Comparison of ENCODE assay signal across 16 mouse cellular contexts in the genomic region with DNA sequence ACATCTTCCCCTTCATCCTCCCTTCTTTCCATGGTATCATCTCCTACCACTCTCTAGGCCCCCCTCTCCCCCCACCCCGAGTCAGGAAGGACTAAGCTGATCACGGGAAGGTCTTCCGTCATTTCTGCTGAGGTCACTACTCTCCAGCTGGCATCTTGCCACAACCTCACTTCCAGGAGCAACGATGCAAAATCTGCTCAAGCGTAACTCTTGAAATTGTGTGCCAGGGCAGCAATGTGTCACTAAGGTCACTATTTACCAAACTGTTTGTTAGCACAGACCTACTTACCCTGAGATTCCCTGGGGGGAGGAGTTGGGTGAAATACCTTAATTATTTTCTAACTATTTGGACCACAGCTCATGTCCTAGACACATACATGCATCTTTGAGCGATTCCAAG. TPM values are rescaled to one million over a fixed set of nuclear protein-coding genes. Genes with fewer than 3 reads are reported as not detected.
DNase-seq lines count a peak whose midpoint lies in the region; ATAC-seq and TF ChIP-seq lines count a peak whose summit lies in the region.
"Had no signal": no experiment of that assay in that cellular context is flagged by ENCODE, and none has a peak within 500 bp of the region (broad histone marks: within the 10 kb centered on the region; RNA-seq: fewer than 3 reads in every experiment).

No protein-coding gene starts in this region.

- no peak for TF ChIP-seq CTCF in thymus, adult 2 months (IDR thresholded peaks at IDR 0.05; ENCODE audit: borderline replicate concordance, control insufficient read depth, extremely low read depth, insufficient read depth, low read length, poor library complexity)

- H3K4me2 ChIP-seq in heart, embryonic 11.5 days: no peak overlapping the region
- H3K4me2 ChIP-seq: heart, embryonic 15.5 days; hindbrain, embryonic 15.5 days; lung, embryonic 15.5 days; midbrain, embryonic 12.5 days had no signal

- H3K4me3 ChIP-seq in heart, embryonic 11.5 days (ENCODE audit: low read depth, low read length): no peak overlapping the region
- H3K4me3 ChIP-seq in thymus, adult 2 months (ENCODE audit: control insufficient read depth, insufficient read depth, low read length): no peak overlapping the region
- H3K4me3 ChIP-seq: heart, embryonic 15.5 days; hindbrain, embryonic 15.5 days; layer of hippocampus, adult 2 months; lung, embryonic 15.5 days; midbrain, embryonic 12.5 days had no signal

- WGBS in heart, embryonic 11.5 days (ENCODE audit: insufficient replicate concordance): 60% methylated on average over 6 of the region's 6 CpGs
- WGBS in thymus, adult 2 months: 65% methylated on average over 6 of the region's 6 CpGs

- no peak for ATAC-seq in heart, embryonic 11.5 days (replicated peaks; ENCODE audit: insufficient number of reproducible peaks, low FRiP score, low TSS enrichment)
- ATAC-seq in common myeloid progenitor, adult 5-6 weeks (replicated peaks; ENCODE audit: low read depth, poor library complexity, severe bottlenecking): 0 out of 2 replicates have a peak, but pooled peaks have one; percentile 12

- H3K36me3 ChIP-seq in heart, embryonic 11.5 days (ENCODE audit: control insufficient read depth, insufficient read depth, low read length): no peaks in the 10 kb centered on the region
- no peaks in the 10 kb centered on the region for H3K36me3 ChIP-seq in thymus, adult 2 months (ENCODE audit: control insufficient read depth, insufficient read depth, low read length)
- H3K36me3 ChIP-seq: heart, embryonic 15.5 days; hindbrain, embryonic 15.5 days; lung, embryonic 15.5 days; midbrain, embryonic 12.5 days had no signal

- no peak for TF ChIP-seq POLR2A in thymus, adult 2 months (IDR thresholded peaks at IDR 0.05; ENCODE audit: control insufficient read depth, extremely low read depth, insufficient read depth, low read length, poor library complexity)

- no peak overlapping the region for H3K9ac ChIP-seq in heart, embryonic 11.5 days (ENCODE audit: low read depth, low read length)
- H3K9ac ChIP-seq: heart, embryonic 15.5 days; hindbrain, embryonic 15.5 days; lung, embryonic 15.5 days; midbrain, embryonic 12.5 days had no signal

- H3K9me3 ChIP-seq in heart, embryonic 11.5 days (replicated peaks; ENCODE audit: control insufficient read depth, low read length): no peaks in the 10 kb centered on the region
- H3K9me3 ChIP-seq: heart, embryonic 15.5 days; hindbrain, embryonic 15.5 days; lung, embryonic 15.5 days; midbrain, embryonic 12.5 days had no signal

- DNase-seq in heart, postnatal 4 days: peak; percentile 57
- DNase-seq in lung, postnatal 36 days: peak; percentile 37
- DNase-seq in lung, postnatal 25 days (ENCODE audit: low spot score): no peak
- DNase-seq in thymus, adult 2 months: no peak
- DNase-seq in layer of hippocampus, postnatal 25 days (ENCODE audit: extremely low spot score in 1 of 2, low spot score in 1 of 2): no peak
- DNase-seq in ovary, postnatal 36 days (ENCODE audit: low spot score): no peak
- DNase-seq: B cell, adult 2 months; gastrocnemius, postnatal 36 days; spleen, adult 18-20 months had no signal

- H3K27ac ChIP-seq in heart, embryonic 11.5 days (ENCODE audit: low read depth, low read length): no peak overlapping the region
- H3K27ac ChIP-seq in thymus, adult 2 months (ENCODE audit: control insufficient read depth, insufficient read depth, low read length): no peak overlapping the region
- H3K27ac ChIP-seq: heart, embryonic 15.5 days; hindbrain, embryonic 15.5 days; layer of hippocampus, adult 2 months; lung, embryonic 15.5 days; midbrain, embryonic 12.5 days had no signal

- H3K27me3 ChIP-seq in heart, embryonic 11.5 days (ENCODE audit: control insufficient read depth, insufficient read depth, low read length): no peaks in the 10 kb centered on the region
- no peaks in the 10 kb centered on the region for H3K27me3 ChIP-seq in thymus, adult 2 months (ENCODE audit: control insufficient read depth, insufficient read depth, low read length)
- H3K27me3 ChIP-seq: heart, embryonic 15.5 days; hindbrain, embryonic 15.5 days; lung, embryonic 15.5 days; midbrain, embryonic 12.5 days had no signal

- H3K4me1 ChIP-seq in heart, embryonic 11.5 days (ENCODE audit: control insufficient read depth, insufficient read depth, low read length): peaks cover 4% of the 10 kb centered on the region; the same call in 1 of the 2 replicates
- H3K4me1 ChIP-seq in thymus, adult 2 months (replicated peaks; ENCODE audit: control insufficient read depth, insufficient read depth, low read length): no peaks in the 10 kb centered on the region

RNA-seq across cellular contexts. Expression of gene Fam20a, which starts 21.3 kb away (rescaled TPM):
- 1 to 10 TPM; 5.1 to 5.8 TPM for total RNA-seq in heart, postnatal 4 days (2021)
- 0.86 and 1.2 TPM in 2 replicates for polyA plus RNA-seq in heart, embryonic 11.5 days (2014; fragmentation: Nextera tagmentation; extraction: Ambion mirVana)
- not detected in 2 replicates for total RNA-seq in common myeloid progenitor, adult 5-6 weeks (2017)
- 2.8 and 3.2 TPM in 2 replicates for polyA plus RNA-seq in thymus, adult 2 months (2012; rRNA removed)
- 10 to 100 TPM; 14.3 to 15.0 TPM for total RNA-seq in layer of hippocampus, postnatal 25 days (2021)

RNA-seq across cellular contexts. Expression of gene Prkar1a, which starts 51.6 kb away (rescaled TPM):
- 100 to 1,000 TPM; 629 to 659 TPM for total RNA-seq in heart, postnatal 4 days (2021)
- polyA plus RNA-seq in heart, embryonic 11.5 days (2014; fragmentation: Nextera tagmentation; extraction: Ambion mirVana): 435 and 522 TPM in 2 replicates
- total RNA-seq in common myeloid progenitor, adult 5-6 weeks (2017): 93.1 and 123 TPM in 2 replicates
- 145 and 150 TPM in 2 replicates for polyA plus RNA-seq in thymus, adult 2 months (2012; rRNA removed)
- 100 to 1,000 TPM; 535 to 544 TPM for total RNA-seq in layer of hippocampus, postnatal 25 days (2021)

Comparison
In these comparisons a context has a peak if more than half of its experiments do, and no peak if none do; other contexts are left out.
1. DNase-seq: peak in heart, postnatal 4 days (single experiment) and lung, postnatal 36 days (single experiment); none in lung, postnatal 25 days (single experiment), thymus, adult 2 months (single experiment), layer of hippocampus, postnatal 25 days (0 of 2) and ovary, postnatal 36 days (single experiment).